Mouse (Mus musculus) embryonic facial prominence, embryonic 13.5 days (tissue): ENCODE data around the gene Cisd1. TPM values are rescaled to one million over a fixed set of nuclear protein-coding genes. Genes with fewer than 3 reads are reported as not detected.

Experiments
- ATAC-seq: fragments of 200-750 bp; cut with Nextera tagmentation; 2 replicates; pipeline ENCODE4 v1.8.0; 2017; ENCODE audit warnings: low read depth; ENCODE audit not compliant: insufficient number of reproducible peaks, insufficient read depth, low FRiP score, low TSS enrichment
- H3K27ac ChIP-seq: fragments of 300-500 bp; sonication (generic); 2 replicates; pipeline ENCODE4 v1.5.1; 2015; ENCODE audit warnings: moderate library complexity, mild to moderate bottlenecking, inconsistent platforms
- H3K27me3 ChIP-seq: fragments of 300-500 bp; sonication (generic); 2 replicates; pipeline ENCODE4 v1.6.1; 2015; ENCODE audit warnings: mild to moderate bottlenecking, inconsistent platforms
- H3K36me3 ChIP-seq: fragments of 300-500 bp; sonication (generic); 2 replicates; pipeline ENCODE4 v1.6.1; 2015; ENCODE audit warnings: mild to moderate bottlenecking, inconsistent platforms
- H3K4me1 ChIP-seq: fragments of 300-500 bp; sonication (generic); 2 replicates; pipeline ENCODE4 v1.6.1; 2015; ENCODE audit warnings: inconsistent platforms
- H3K4me2 ChIP-seq: fragments of 300-500 bp; sonication (generic); 2 replicates; pipeline ENCODE4 v1.6.1; 2015; ENCODE audit warnings: moderate library complexity, mild to moderate bottlenecking, inconsistent platforms
- H3K4me3 ChIP-seq: fragments of 300-500 bp; sonication (generic); 2 replicates; pipeline ENCODE4 v1.5.1; 2015; ENCODE audit warnings: mild to moderate bottlenecking, inconsistent platforms
- H3K9ac ChIP-seq: fragments of 300-500 bp; sonication (generic); 2 replicates; pipeline ENCODE4 v1.6.1; 2015; ENCODE audit warnings: mild to moderate bottlenecking, inconsistent platforms
- H3K9me3 ChIP-seq: fragments of 300-500 bp; sonication (generic); 2 replicates; pipeline ENCODE4 v1.6.1; 2016; ENCODE audit warnings: inconsistent platforms
- WGBS: fragments of 180-500 bp; shearing (Covaris S2); methylation state at CpG from one replicate; pipeline ENCODE4 v1.1.7; 2015; ENCODE audit warnings: mixed read lengths; 5-methylcytosine and 5-hydroxymethylcytosine counted together
- polyA plus RNA-seq: library from polyadenylated mRNA; unstranded; fragments of >200 nt; fragmentation: Nextera tagmentation; extraction: Ambion mirVana; gene quantifications from 2 replicates; pipeline ENCODE4 v1.2.1, GENCODE M21; 2015

Cisd1 gene
- polyA plus RNA-seq, 1 experiment from 2014 or later, result 99.6 TPM

DNA sequence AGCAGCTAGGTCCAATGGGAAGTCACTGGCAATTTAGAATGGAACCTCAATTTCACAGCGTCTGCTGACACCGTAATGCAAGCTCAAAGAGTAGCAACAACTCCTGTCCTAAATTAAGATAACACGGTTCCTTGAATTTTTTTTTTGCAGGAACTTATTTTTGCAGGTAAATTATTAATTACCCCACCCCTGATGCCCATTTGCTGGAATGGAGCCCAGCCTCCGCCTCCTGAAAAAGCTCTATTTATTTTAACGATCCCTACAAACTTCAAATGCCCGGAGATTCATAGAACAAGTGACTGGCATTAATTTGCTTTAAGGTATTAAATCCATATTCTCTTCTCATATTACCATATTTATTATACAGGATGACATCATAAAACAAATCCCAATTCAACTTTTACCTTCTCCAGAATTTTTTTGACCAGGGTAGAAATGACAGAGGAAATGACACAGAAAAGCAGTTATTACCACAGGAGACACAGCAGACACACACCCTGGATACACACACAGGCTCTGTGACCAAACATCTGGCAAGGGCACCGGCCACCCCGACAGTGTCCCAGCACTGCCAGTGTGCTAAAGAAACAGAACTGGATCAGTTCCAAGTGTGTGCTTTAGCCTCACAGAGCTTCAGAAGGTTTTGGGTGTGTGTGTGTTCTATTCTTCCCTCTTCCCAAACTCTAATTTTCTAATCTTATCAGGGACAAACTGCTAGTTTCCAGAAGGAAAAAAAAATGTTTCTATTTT, 6.4 kb downstream of the Cisd1 start:
- Histone ChIP-seq H3K9me3 (no peaks in the 10 kb centered on the region), H3K27ac (no peak overlapping the region), H3K9ac (no peak overlapping the region), H3K36me3 (peaks cover 30% of the 10 kb centered on the region), H3K4me3 (no peak overlapping the region), H3K4me1 (peaks cover 23% of the 10 kb centered on the region), H3K4me2 (no peak overlapping the region), H3K27me3 (no peaks in the 10 kb centered on the region)
- WGBS, result 70% methylated on average over 8 of the region's 8 CpGs
- no peak for ATAC-seq

DNA sequence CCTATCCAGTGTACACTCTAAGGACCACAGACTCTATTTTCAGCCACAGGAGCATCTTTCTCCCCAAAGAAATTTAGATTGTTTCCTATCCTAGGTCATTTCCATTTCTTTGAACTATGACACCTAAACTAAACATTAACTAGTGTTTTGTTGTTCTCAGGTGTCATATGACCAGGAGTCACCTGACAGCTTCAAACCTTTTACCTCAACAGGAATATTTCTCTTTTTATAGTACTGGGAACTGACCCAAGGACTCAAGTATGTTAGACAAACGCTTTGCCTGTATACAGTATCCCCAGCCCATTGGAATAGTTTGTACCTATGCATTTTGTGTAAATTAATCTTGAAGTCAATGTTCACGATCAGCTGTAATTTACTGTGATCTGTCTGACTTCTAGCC, 7.0 kb downstream of the Cisd1 start:
- Histone ChIP-seq H3K27ac (no peak overlapping the region), H3K9me3 (no peaks in the 10 kb centered on the region), H3K9ac (no peak overlapping the region), H3K4me2 (no peak overlapping the region), H3K4me3 (no peak overlapping the region), H3K4me1 (peaks cover 19% of the 10 kb centered on the region), H3K36me3 (peaks cover 34% of the 10 kb centered on the region), H3K27me3 (no peaks in the 10 kb centered on the region)
- no peak for ATAC-seq
- 82% methylated on average over 2 of the region's 2 CpGs for WGBS

GRCm38 (mm10) chr10:71332859-71333258, 11.9 kb downstream of the Cisd1 start:
- Histone ChIP-seq H3K9ac (no peak overlapping the region), H3K4me2 (no peak overlapping the region), H3K27ac (no peak overlapping the region), H3K4me1 (no peaks in the 10 kb centered on the region), H3K36me3 (peaks cover 63% of the 10 kb centered on the region), H3K4me3 (no peak overlapping the region), H3K9me3 (no peaks in the 10 kb centered on the region), H3K27me3 (no peaks in the 10 kb centered on the region)
- no peak for ATAC-seq
- WGBS, result 95% methylated on average over 9 of the region's 9 CpGs

DNA sequence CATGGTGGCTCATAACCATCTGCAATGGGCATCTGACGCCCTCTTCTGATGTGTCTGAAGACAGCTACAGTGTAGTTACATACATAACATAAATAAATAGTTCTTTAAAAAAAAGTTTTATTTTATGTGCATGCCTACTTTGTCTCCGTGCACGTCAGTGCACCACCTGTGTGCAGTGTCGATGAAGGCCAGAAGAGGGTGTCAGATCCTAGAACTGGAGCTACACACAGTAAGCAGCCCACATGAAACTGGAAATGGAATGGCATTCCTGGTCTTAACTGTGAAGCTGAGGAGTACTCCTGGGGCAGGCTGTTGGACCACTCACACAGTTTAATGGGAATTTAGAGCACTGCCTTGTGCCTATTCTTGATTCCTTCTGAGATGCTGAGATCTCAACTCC, 12.4 kb downstream of the Cisd1 start:
- Histone ChIP-seq H3K27me3 (no peaks in the 10 kb centered on the region), H3K4me2 (no peak overlapping the region), H3K4me1 (no peaks in the 10 kb centered on the region), H3K4me3 (no peak overlapping the region), H3K27ac (no peak overlapping the region), H3K36me3 (peaks cover 63% of the 10 kb centered on the region), H3K9ac (no peak overlapping the region), H3K9me3 (no peaks in the 10 kb centered on the region)
- ATAC-seq, result no peak
- 90% methylated on average over 4 of the region's 4 CpGs for WGBS

DNA sequence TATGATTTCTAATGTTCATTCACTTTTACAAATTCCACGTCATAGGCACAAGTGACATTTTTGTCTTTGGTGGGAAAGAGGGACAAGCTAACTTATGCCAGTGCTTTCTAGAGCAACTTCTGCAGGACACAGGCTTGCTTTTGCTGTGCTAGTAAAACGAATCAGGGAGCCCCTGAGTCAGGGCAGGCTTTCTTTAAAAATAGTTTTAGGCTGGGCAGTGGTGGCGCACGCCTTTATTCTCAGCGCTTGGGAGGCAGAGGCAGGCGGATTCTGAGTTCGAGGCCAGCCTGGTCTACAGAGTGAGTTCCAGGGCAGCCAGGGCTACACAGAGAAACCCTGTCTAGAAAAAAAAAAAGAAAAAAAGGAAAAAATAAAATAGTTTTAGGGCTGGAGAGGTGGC, 12.8 kb downstream of the Cisd1 start:
- Histone ChIP-seq H3K27ac (no peak overlapping the region), H3K4me2 (no peak overlapping the region), H3K9ac (no peak overlapping the region), H3K4me1 (no peaks in the 10 kb centered on the region), H3K4me3 (no peak overlapping the region), H3K27me3 (no peaks in the 10 kb centered on the region), H3K36me3 (peaks cover 63% of the 10 kb centered on the region), H3K9me3 (no peaks in the 10 kb centered on the region)
- 95% methylated on average over 7 of the region's 7 CpGs for WGBS
- ATAC-seq, result no peak

DNA sequence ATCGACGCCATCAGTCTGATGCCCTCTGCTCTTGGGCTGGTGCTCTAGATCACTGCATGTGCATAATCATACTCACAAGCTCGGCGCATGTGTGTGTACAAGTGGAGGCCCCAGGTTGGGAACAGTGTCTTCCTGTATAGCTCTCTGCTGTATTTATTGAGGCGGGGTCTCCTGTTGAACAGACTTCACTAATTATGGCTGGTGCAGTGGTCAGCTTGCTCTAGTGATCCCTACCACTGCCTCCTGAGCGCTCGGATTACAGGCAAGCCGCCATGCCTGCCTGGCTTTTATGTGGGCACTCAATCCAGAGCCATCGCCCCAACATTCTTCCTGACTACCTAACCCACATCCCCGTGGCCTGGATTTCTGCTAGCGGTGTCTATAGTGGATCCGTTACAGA, 14.7 kb downstream of the Cisd1 start:
- Histone ChIP-seq H3K9ac (no peak overlapping the region), H3K27me3 (no peaks in the 10 kb centered on the region), H3K27ac (no peak overlapping the region), H3K4me1 (no peaks in the 10 kb centered on the region), H3K4me3 (no peak overlapping the region), H3K9me3 (no peaks in the 10 kb centered on the region), H3K36me3 (peaks cover 49% of the 10 kb centered on the region), H3K4me2 (no peak overlapping the region)
- WGBS, result 93% methylated on average over 12 of the region's 12 CpGs
- ATAC-seq, result no peak

DNA sequence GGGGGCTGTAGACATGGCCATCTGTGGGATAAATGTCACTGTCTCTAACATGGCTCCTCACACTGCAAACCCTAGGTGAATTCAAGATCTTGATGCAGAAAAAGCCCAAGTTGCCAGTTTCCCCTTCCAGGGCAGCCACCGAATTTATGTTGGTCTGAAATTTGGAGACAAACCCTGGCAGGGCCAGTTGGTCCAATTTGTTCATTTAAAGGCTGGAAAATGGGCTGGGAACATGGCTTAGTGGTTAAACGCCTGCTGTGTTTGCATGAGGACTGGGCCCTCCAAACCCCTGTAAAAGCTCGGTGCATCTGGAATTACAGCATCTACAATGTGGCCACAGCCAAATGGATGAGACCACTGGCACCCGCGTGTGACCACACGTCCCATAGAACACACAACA, 15.5 kb downstream of the Cisd1 start:
- Histone ChIP-seq H3K4me1 (no peaks in the 10 kb centered on the region), H3K9ac (no peak overlapping the region), H3K9me3 (no peaks in the 10 kb centered on the region), H3K36me3 (peaks cover 42% of the 10 kb centered on the region), H3K27ac (no peak overlapping the region), H3K4me2 (no peak overlapping the region), H3K4me3 (no peak overlapping the region), H3K27me3 (no peaks in the 10 kb centered on the region)
- whole genome bisulfite sequencing, result 91% methylated on average over 6 of the region's 6 CpGs
- no peak for ATAC-seq

- no peak for ATAC-seq
- no peak overlapping the region for H3K4me2 ChIP-seq
- no peak overlapping the region for H3K27ac ChIP-seq
- no peaks in the 10 kb centered on the region for H3K9me3 ChIP-seq
- WGBS, result 87% methylated on average over 5 of the region's 5 CpGs
- H3K4me1 ChIP-seq, result no peaks in the 10 kb centered on the region
- H3K27me3 ChIP-seq, result no peaks in the 10 kb centered on the region
- H3K36me3 ChIP-seq, result peaks cover 38% of the 10 kb centered on the region
- H3K4me3 ChIP-seq, result no peak overlapping the region
- no peak overlapping the region for H3K9ac ChIP-seq
These were observed 15.9 kb downstream of the Cisd1 start for GRCm38 (mm10) chr10:71328870-71329269.

- Histone ChIP-seq H3K9me3 (no peaks in the 10 kb centered on the region), H3K27me3 (no peaks in the 10 kb centered on the region), H3K4me2 (no peak overlapping the region), H3K36me3 (peaks cover 33% of the 10 kb centered on the region), H3K27ac (no peak overlapping the region), H3K4me1 (no peaks in the 10 kb centered on the region), H3K4me3 (no peak overlapping the region), H3K9ac (no peak overlapping the region)
- WGBS, result 86% methylated on average over 6 of the region's 6 CpGs
- no peak for ATAC-seq
These were observed 16.4 kb downstream of the Cisd1 start for GRCm38 (mm10) chr10:71328382-71328781.

- WGBS, result 91% methylated on average over 10 of the region's 10 CpGs
- Histone ChIP-seq H3K27ac (no peak overlapping the region), H3K36me3 (peaks cover 25% of the 10 kb centered on the region), H3K4me3 (no peak overlapping the region), H3K9ac (no peak overlapping the region), H3K4me1 (no peaks in the 10 kb centered on the region), H3K27me3 (no peaks in the 10 kb centered on the region), H3K9me3 (no peaks in the 10 kb centered on the region), H3K4me2 (no peak overlapping the region)
- ATAC-seq, result no peak
These were observed 17.4 kb downstream of the Cisd1 start for GRCm38 (mm10) chr10:71327386-71327785.

- Histone ChIP-seq H3K27me3 (no peaks in the 10 kb centered on the region), H3K4me1 (no peaks in the 10 kb centered on the region), H3K9me3 (no peaks in the 10 kb centered on the region), H3K9ac (no peak overlapping the region), H3K36me3 (peaks cover 23% of the 10 kb centered on the region), H3K4me3 (no peak overlapping the region), H3K27ac (no peak overlapping the region), H3K4me2 (no peak overlapping the region)
- ATAC-seq, result no peak
- 13% methylated on average over 7 of the region's 7 CpGs for WGBS
These were observed 18.0 kb downstream of the Cisd1 start for GRCm38 (mm10) chr10:71326789-71327188.

GRCm38 (mm10) chr10:71326123-71326522, 18.6 kb downstream of the Cisd1 start:
- ATAC-seq, result no peak
- no peaks in the 10 kb centered on the region for H3K27me3 ChIP-seq
- H3K4me3 ChIP-seq, result no peak overlapping the region
- H3K9ac ChIP-seq, result no peak overlapping the region
- WGBS, result 68% methylated on average over 7 of the region's 7 CpGs
- no peak overlapping the region for H3K27ac ChIP-seq
- H3K36me3 ChIP-seq, result peaks cover 23% of the 10 kb centered on the region
- no peaks in the 10 kb centered on the region for H3K9me3 ChIP-seq
- H3K4me2 ChIP-seq, result no peak overlapping the region
- H3K4me1 ChIP-seq, result no peaks in the 10 kb centered on the region
